ENCODE assay signal across 8 mouse cellular contexts in the genomic region with DNA sequence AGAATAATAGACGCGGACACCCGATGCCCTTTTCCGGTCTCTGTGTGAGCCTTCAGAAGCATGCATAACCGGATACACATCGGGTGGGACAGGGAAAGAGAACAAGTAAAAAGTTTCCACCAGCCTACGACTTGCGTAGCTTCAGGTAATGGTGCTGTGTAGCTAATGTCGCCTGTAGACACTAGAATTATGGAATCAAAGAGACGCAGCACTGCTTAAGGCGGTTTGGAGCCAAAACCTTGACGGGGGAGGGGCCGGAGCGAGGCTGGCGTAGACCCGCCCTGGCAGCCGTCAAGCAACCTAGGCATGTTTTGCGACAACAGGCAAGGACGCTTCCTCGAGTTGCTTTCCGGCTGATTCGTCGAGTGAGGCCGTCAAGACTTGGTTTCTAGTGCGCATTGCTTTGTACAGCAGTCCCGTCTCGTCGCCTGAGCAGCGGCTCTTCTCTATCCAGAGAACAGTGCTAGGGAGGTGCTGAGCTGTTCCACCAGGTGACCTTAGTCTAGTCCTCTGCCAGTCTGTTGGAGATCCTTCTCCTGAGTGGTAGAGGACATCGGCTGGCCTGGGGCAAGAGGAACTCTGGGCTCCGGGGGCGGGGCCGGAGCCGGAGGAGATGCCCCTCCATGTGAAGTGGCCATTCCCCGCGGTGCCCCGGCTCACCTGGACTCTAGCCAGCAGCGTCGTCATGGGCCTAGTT. TPM values are rescaled to one million over a fixed set of nuclear protein-coding genes. Genes with fewer than 3 reads are reported as not detected.
DNase-seq lines count a peak whose midpoint lies in the region; ATAC-seq and TF ChIP-seq lines count a peak whose summit lies in the region.

No protein-coding gene starts in this region.

- ATAC-seq in common myeloid progenitor, adult 5-6 weeks (replicated peaks; ENCODE audit: low read depth, poor library complexity, severe bottlenecking), result peak; percentile 77
- peak; percentile 90 for ATAC-seq in hindbrain, postnatal 0 days
- ATAC-seq in megakaryocyte, adult 5-6 weeks (ENCODE audit: poor library complexity, severe bottlenecking), result peak; percentile 85

- WGBS in hindbrain, postnatal 0 days, result 31% methylated on average over 39 of the region's 39 CpGs

- H3K4me1 ChIP-seq in hindbrain, postnatal 0 days (ENCODE audit: insufficient read depth, low read length), result 0 out of 2 replicates have a peak, but pooled peaks cover 3% of the 10 kb centered on the region

- H3K4me2 ChIP-seq in hindbrain, postnatal 0 days (ENCODE audit: low read depth, low read length), result peak overlapping the region; percentile 62

- intact Hi-C loops in gastrocnemius, adult 2 months (cut with DNase I), result no loop called here

- H3K9me3 ChIP-seq in hindbrain, postnatal 0 days (ENCODE audit: low read length), result no peaks in the 10 kb centered on the region

- no peaks in the 10 kb centered on the region for H3K27me3 ChIP-seq in hindbrain, postnatal 0 days (ENCODE audit: insufficient read depth, low read length)

- H3K4me3 ChIP-seq in gastrocnemius, adult 2 months, result peak overlapping the region; percentile 86
- peak overlapping the region; percentile 49 for H3K4me3 ChIP-seq in hindbrain, postnatal 0 days (ENCODE audit: low read length)

- H3K36me3 ChIP-seq in hindbrain, postnatal 0 days (ENCODE audit: insufficient read depth, low read length), result no peaks in the 10 kb centered on the region

- no peak for TF ChIP-seq CTCF in gastrocnemius, adult 2 months (IDR thresholded peaks at IDR 0.05)
- no peak for TF ChIP-seq CTCF in hindbrain, postnatal 0 days (IDR thresholded peaks at IDR 0.05; ENCODE audit: low read depth)

- peak; percentile 93 for DNase-seq in ZHBTc4 (ENCODE audit: low read depth, low spot score)
- DNase-seq in gastrocnemius, adult 2 months, result peak; percentile 88
- DNase-seq in hindbrain, postnatal 0 days (ENCODE audit: low spot score), result peak; percentile 91
- DNase-seq in left cerebral cortex, adult 8-10 months (ENCODE audit: low spot score in 2 of 2), result peak; percentile 72 to 83
- peak; percentile 85 to 88 for DNase-seq in right cerebral cortex, adult 2 months (ENCODE audit: low spot score in 2 of 2)
- peak; percentile 35 for DNase-seq in urinary bladder, postnatal 10 days (ENCODE audit: low spot score)

- H3K27ac ChIP-seq in gastrocnemius, adult 2 months, result peak overlapping the region; percentile 96
- peak overlapping the region; percentile 86 for H3K27ac ChIP-seq in hindbrain, postnatal 0 days

- peak overlapping the region; percentile 70 for H3K9ac ChIP-seq in hindbrain, postnatal 0 days (replicated peaks; ENCODE audit: low read length)

RNA-seq across cellular contexts. Expression of a gene that starts 0.4 kb away (rescaled TPM):
- total RNA-seq in common myeloid progenitor, adult 5-6 weeks (2017), result 9.8 and 26.6 TPM in 2 replicates
- 100 to 1,000 TPM in 1 of 2 experiments, 10 to 100 TPM in 1; 98.0 to 105 TPM for total RNA-seq in gastrocnemius, adult 2 months (2021)
- 3.5 and 3.6 TPM in 2 replicates for total RNA-seq in hindbrain, postnatal 0 days (2014; rRNA removed)
- 4.1 and 4.3 TPM in 2 replicates for polyA plus RNA-seq in hindbrain, postnatal 0 days (2015; fragmentation: Nextera tagmentation; extraction: Ambion mirVana)
- total RNA-seq in left cerebral cortex, adult 8-10 months (2022), result 1 to 10 TPM; 1.8 to 5.0 (median 3.1) TPM
- total RNA-seq in megakaryocyte, adult 5-6 weeks (2015), result 105 and 116 TPM in 2 replicates
- total RNA-seq in megakaryocyte, adult 5-6 weeks (2017), result 63.8 and 69.1 TPM in 2 replicates

RNA-seq across cellular contexts. Expression of a gene that starts 0.8 kb away (rescaled TPM):
- total RNA-seq in common myeloid progenitor, adult 5-6 weeks (2017), result 26.1 and 34.3 TPM in 2 replicates
- 10 to 100 TPM; 48.5 to 48.7 TPM for total RNA-seq in gastrocnemius, adult 2 months (2021)
- 51.5 and 81.2 TPM in 2 replicates for total RNA-seq in hindbrain, postnatal 0 days (2014; rRNA removed)
- 66.0 and 79.0 TPM in 2 replicates for polyA plus RNA-seq in hindbrain, postnatal 0 days (2015; fragmentation: Nextera tagmentation; extraction: Ambion mirVana)
- total RNA-seq in left cerebral cortex, adult 8-10 months (2022), result 10 to 100 TPM; 60.9 to 67.1 (median 63.8) TPM
- total RNA-seq in megakaryocyte, adult 5-6 weeks (2015), result 45.2 and 49.3 TPM in 2 replicates
- total RNA-seq in megakaryocyte, adult 5-6 weeks (2017), result 28.1 and 33.1 TPM in 2 replicates

RNA-seq across cellular contexts. Expression of a gene that starts 11.9 kb away (rescaled TPM):
- 1,474 and 1,557 TPM in 2 replicates for total RNA-seq in common myeloid progenitor, adult 5-6 weeks (2017)
- total RNA-seq in gastrocnemius, adult 2 months (2021), result 100 to 1,000 TPM; 165 to 212 TPM
- total RNA-seq in hindbrain, postnatal 0 days (2014; rRNA removed), result 1,531 and 1,618 TPM in 2 replicates
- 375 and 384 TPM in 2 replicates for polyA plus RNA-seq in hindbrain, postnatal 0 days (2015; fragmentation: Nextera tagmentation; extraction: Ambion mirVana)
- 100 to 1,000 TPM; 134 to 270 (median 185) TPM for total RNA-seq in left cerebral cortex, adult 8-10 months (2022)
- total RNA-seq in megakaryocyte, adult 5-6 weeks (2015), result 2,650 and 3,055 TPM in 2 replicates
- total RNA-seq in megakaryocyte, adult 5-6 weeks (2017), result 1,311 and 1,465 TPM in 2 replicates

RNA-seq across cellular contexts. Expression of a gene that starts 14.4 kb away (rescaled TPM):
- 81.6 and 153 TPM in 2 replicates for total RNA-seq in common myeloid progenitor, adult 5-6 weeks (2017)
- total RNA-seq in gastrocnemius, adult 2 months (2021), result 10 to 100 TPM; 77.8 to 95.1 TPM
- total RNA-seq in hindbrain, postnatal 0 days (2014; rRNA removed), result 295 and 308 TPM in 2 replicates
- polyA plus RNA-seq in hindbrain, postnatal 0 days (2015; fragmentation: Nextera tagmentation; extraction: Ambion mirVana), result 301 and 317 TPM in 2 replicates
- total RNA-seq in left cerebral cortex, adult 8-10 months (2022), result 100 to 1,000 TPM; 362 to 373 (median 369) TPM
- total RNA-seq in megakaryocyte, adult 5-6 weeks (2015), result 229 and 231 TPM in 2 replicates
- 218 and 254 TPM in 2 replicates for total RNA-seq in megakaryocyte, adult 5-6 weeks (2017)

RNA-seq across cellular contexts. Expression of a gene that starts 22.3 kb away (rescaled TPM):
- total RNA-seq in common myeloid progenitor, adult 5-6 weeks (2017), result 29.7 and 35.3 TPM in 2 replicates
- 10 to 100 TPM; 30.6 to 36.0 TPM for total RNA-seq in gastrocnemius, adult 2 months (2021)
- 365 and 429 TPM in 2 replicates for total RNA-seq in hindbrain, postnatal 0 days (2014; rRNA removed)
- polyA plus RNA-seq in hindbrain, postnatal 0 days (2015; fragmentation: Nextera tagmentation; extraction: Ambion mirVana), result 795 and 814 TPM in 2 replicates
- total RNA-seq in left cerebral cortex, adult 8-10 months (2022), result 100 to 1,000 TPM; 615 to 673 (median 650) TPM
- total RNA-seq in megakaryocyte, adult 5-6 weeks (2015), result 133 and 170 TPM in 2 replicates
- total RNA-seq in megakaryocyte, adult 5-6 weeks (2017), result 44.6 and 70.5 TPM in 2 replicates

Comparison
In these comparisons a context has a peak if more than half of its experiments do, and no peak if none do; other contexts are left out.
1. Peak in every context shown above with its lines: DNase-seq, ATAC-seq, H3K4me3 ChIP-seq and H3K27ac ChIP-seq.
2. DNase-seq: peak in every context shown above with its lines; median percentile 93 in ZHBTc4; 91 in hindbrain, postnatal 0 days; 88 in gastrocnemius, adult 2 months; 86 in right cerebral cortex, adult 2 months; 78 in left cerebral cortex, adult 8-10 months; 35 in urinary bladder, postnatal 10 days.